Mouse (Mus musculus): ENCODE measurements at regions not wholly inside any gene's neighbourhood (a gene's known extent, or its start where the extent isn't known, plus 50 kb on each side); places are given as distances from the start of the nearest gene placed in this dataset.

- DNase-seq (ENCODE audit: low spot score in 2 of 2): no peak
Measured at GRCm38 (mm10) chr7:117099041-117099440, 281.7 kb upstream of the Xylt1 start.

- DNase-seq (ENCODE audit: low spot score in 2 of 2): no peak
Measured at GRCm38 (mm10) chr7:117103035-117103434, 277.7 kb upstream of the Xylt1 start.

GRCm38 (mm10) chr7:117106691-117107191, 274.0 kb upstream of the Xylt1 start:
- DNase-seq (ENCODE audit: low spot score in 2 of 2): peak; percentile 71 to 83

GRCm38 (mm10) chr7:117108391-117108790, 272.4 kb upstream of the Xylt1 start:
- peak; percentile 54 to 74 for DNase-seq (ENCODE audit: low spot score in 2 of 2)

GRCm38 (mm10) chr7:117127728-117128127, 253.1 kb upstream of the Xylt1 start:
- DNase-seq (ENCODE audit: low spot score in 2 of 2): no peak

- DNase-seq (ENCODE audit: low spot score in 2 of 2): no peak
Measured at GRCm38 (mm10) chr7:117134869-117135268, 245.9 kb upstream of the Xylt1 start.

- no peak for DNase-seq (ENCODE audit: low spot score in 2 of 2)
Measured at GRCm38 (mm10) chr7:117138681-117139080, 242.1 kb upstream of the Xylt1 start.

GRCm38 (mm10) chr7:117139245-117139970, 241.4 kb upstream of the Xylt1 start:
- peak; percentile 72 to 88 for DNase-seq (ENCODE audit: low spot score in 2 of 2)

GRCm38 (mm10) chr7:117139971-117140247, 240.9 kb upstream of the Xylt1 start:
- no peak for DNase-seq (ENCODE audit: low spot score in 2 of 2)

GRCm38 (mm10) chr7:117146809-117147208, 234.0 kb upstream of the Xylt1 start:
- DNase-seq (ENCODE audit: low spot score in 2 of 2): peak in 1 of 2 experiments; percentile 14

- DNase-seq (ENCODE audit: low spot score in 2 of 2): no peak
Measured at GRCm38 (mm10) chr7:117150355-117150754, 230.4 kb upstream of the Xylt1 start.

- DNase-seq (ENCODE audit: low spot score in 2 of 2): peak in 1 of 2 experiments; percentile 57
Measured at GRCm38 (mm10) chr7:117153826-117154550, 226.8 kb upstream of the Xylt1 start.

- no peak for DNase-seq (ENCODE audit: low spot score in 2 of 2)
Measured at GRCm38 (mm10) chr7:117161193-117161908, 219.4 kb upstream of the Xylt1 start.

- peak in 1 of 2 experiments; percentile 22 for DNase-seq (ENCODE audit: low spot score in 2 of 2)
Measured at GRCm38 (mm10) chr7:117174811-117175422, 205.9 kb upstream of the Xylt1 start.

- no peak for DNase-seq (ENCODE audit: low spot score in 2 of 2)
Measured at GRCm38 (mm10) chr7:117184011-117184410, 196.8 kb upstream of the Xylt1 start.

- peak in 1 of 2 experiments; percentile 42 for DNase-seq (ENCODE audit: low spot score in 2 of 2)
Measured at GRCm38 (mm10) chr7:117185891-117186290, 194.9 kb upstream of the Xylt1 start.

GRCm38 (mm10) chr7:117196611-117197010, 184.2 kb upstream of the Xylt1 start:
- DNase-seq (ENCODE audit: low spot score in 2 of 2): no peak

GRCm38 (mm10) chr7:117226294-117226693, 154.5 kb upstream of the Xylt1 start:
- DNase-seq (ENCODE audit: low spot score in 2 of 2): no peak

GRCm38 (mm10) chr7:117229619-117230018, 151.2 kb upstream of the Xylt1 start:
- DNase-seq (ENCODE audit: low spot score in 2 of 2): no peak

GRCm38 (mm10) chr7:117256819-117257218, 124.0 kb upstream of the Xylt1 start:
- DNase-seq (ENCODE audit: low spot score in 2 of 2): no peak

- DNase-seq (ENCODE audit: low spot score in 2 of 2): peak in 1 of 2 experiments; percentile 31
Measured at GRCm38 (mm10) chr7:117258557-117258956, 122.2 kb upstream of the Xylt1 start.

Data from layer of hippocampus, adult 18-20 months (tissue).